Mouse (Mus musculus): Measurements from ENCODE around the gene Zbtb43.

DNA sequence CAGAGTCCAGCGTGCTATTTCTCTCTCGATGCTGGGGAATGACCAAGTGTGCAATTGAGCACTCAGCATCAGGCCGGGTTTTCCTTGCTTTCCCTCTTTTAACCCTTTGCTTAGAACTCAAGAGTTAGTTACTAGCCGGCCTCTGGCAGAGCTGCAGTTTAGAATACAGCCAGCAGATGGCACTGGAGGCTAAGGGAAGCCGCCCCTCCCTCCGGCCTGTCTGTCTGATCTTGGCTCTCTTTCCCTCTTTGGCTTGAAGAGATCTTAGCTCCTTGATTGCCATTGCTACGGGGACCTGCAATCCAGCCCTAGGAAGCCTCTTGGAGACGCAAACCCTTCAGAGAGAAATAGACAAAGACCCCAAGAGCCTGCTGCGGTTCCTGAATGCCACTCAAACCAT lies 18.5 kb upstream of the Zbtb43 start:
- TF ChIP-seq CTCF (IDR thresholded peaks at IDR 0.05; ENCODE audit: extremely low read depth, insufficient read depth, insufficient read length, insufficient replicate concordance) (peak; percentile 92; the same call in 1 of the 2 replicates), POLR2A (IDR thresholded peaks at IDR 0.05; ENCODE audit: low read depth, low read length) (no peak)
